Mouse (Mus musculus): ENCODE measurements around the gene Suclg2. TPM values are rescaled to one million over a fixed set of nuclear protein-coding genes. Genes with fewer than 3 reads are reported as not detected.

The Suclg2 gene
- polyA plus RNA-seq, 2 experiments = 30.7 to 48.9 TPM

GRCm38 (mm10) chr6:95483686-95484085 is 234.9 kb downstream of the Suclg2 start:
- Histone ChIP-seq H3K27me3 (ENCODE audit: control insufficient read depth, insufficient read depth, low read length) (no peaks in the 10 kb centered on the region), H3K9ac (ENCODE audit: low read depth, low read length, severe bottlenecking) (no peak overlapping the region), H3K4me1 (ENCODE audit: control insufficient read depth, insufficient read depth, low read length) (no peaks in the 10 kb centered on the region), H3K4me3 (replicated peaks; ENCODE audit: low read length) (no peak overlapping the region), H3K9me3 (ENCODE audit: control insufficient read depth, low read length) (no peaks in the 10 kb centered on the region), H3K36me3 (ENCODE audit: control insufficient read depth, insufficient read depth, low read length) (no peaks in the 10 kb centered on the region), H3K27ac (replicated peaks; ENCODE audit: low read depth, low read length) (no peak overlapping the region), H3K4me2 (replicated peaks; ENCODE audit: low read depth, low read length, severe bottlenecking) (no peak overlapping the region)
- DNase-seq (ENCODE audit: low spot score) (no peak), ATAC-seq (ENCODE audit: low FRiP score, low read depth) (no peak)
- no peak for TF ChIP-seq POLR2A (IDR thresholded peaks at IDR 0.05; ENCODE audit: borderline replicate concordance, extremely low read depth, insufficient read depth, insufficient read length)
- WGBS = 88% methylated on average over 4 of the region's 4 CpGs

GRCm38 (mm10) chr6:95483127-95483526 is 235.5 kb downstream of the Suclg2 start:
- H3K4me1 ChIP-seq (ENCODE audit: control insufficient read depth, insufficient read depth, low read length) = no peaks in the 10 kb centered on the region
- no peak overlapping the region for H3K27ac ChIP-seq (replicated peaks; ENCODE audit: low read depth, low read length)
- H3K9ac ChIP-seq (ENCODE audit: low read depth, low read length, severe bottlenecking) = no peak overlapping the region
- no peak for DNase-seq (ENCODE audit: low spot score)
- WGBS = 78% methylated on average over 6 of the region's 6 CpGs
- H3K27me3 ChIP-seq (ENCODE audit: control insufficient read depth, insufficient read depth, low read length) = no peaks in the 10 kb centered on the region
- H3K36me3 ChIP-seq (ENCODE audit: control insufficient read depth, insufficient read depth, low read length) = no peaks in the 10 kb centered on the region
- ATAC-seq (ENCODE audit: low FRiP score, low read depth) = no peak
- H3K4me2 ChIP-seq (replicated peaks; ENCODE audit: low read depth, low read length, severe bottlenecking) = no peak overlapping the region
- H3K9me3 ChIP-seq (ENCODE audit: control insufficient read depth, low read length) = no peaks in the 10 kb centered on the region
- TF ChIP-seq POLR2A (IDR thresholded peaks at IDR 0.05; ENCODE audit: borderline replicate concordance, extremely low read depth, insufficient read depth, insufficient read length) = no peak
- no peak overlapping the region for H3K4me3 ChIP-seq (replicated peaks; ENCODE audit: low read length)

- no peak overlapping the region for H3K4me3 ChIP-seq (replicated peaks; ENCODE audit: low read length)
- no peaks in the 10 kb centered on the region for H3K27me3 ChIP-seq (ENCODE audit: control insufficient read depth, insufficient read depth, low read length)
- no peak for TF ChIP-seq POLR2A (IDR thresholded peaks at IDR 0.05; ENCODE audit: borderline replicate concordance, extremely low read depth, insufficient read depth, insufficient read length)
- H3K4me2 ChIP-seq (replicated peaks; ENCODE audit: low read depth, low read length, severe bottlenecking) = no peak overlapping the region
- H3K9ac ChIP-seq (ENCODE audit: low read depth, low read length, severe bottlenecking) = no peak overlapping the region
- no peaks in the 10 kb centered on the region for H3K36me3 ChIP-seq (ENCODE audit: control insufficient read depth, insufficient read depth, low read length)
- H3K9me3 ChIP-seq (ENCODE audit: control insufficient read depth, low read length) = no peaks in the 10 kb centered on the region
- no peak overlapping the region for H3K27ac ChIP-seq (replicated peaks; ENCODE audit: low read depth, low read length)
- WGBS = over 99% methylated on average over 6 of the region's 6 CpGs
- DNase-seq (ENCODE audit: low spot score) = no peak
- ATAC-seq (ENCODE audit: low FRiP score, low read depth) = no peak
- no peaks in the 10 kb centered on the region for H3K4me1 ChIP-seq (ENCODE audit: control insufficient read depth, insufficient read depth, low read length)
These were observed 238.8 kb downstream of the Suclg2 start for GRCm38 (mm10) chr6:95479801-95480200.

- Histone ChIP-seq H3K27ac (replicated peaks; ENCODE audit: low read depth, low read length) (peak overlapping the region; percentile 13; the same call in 1 of the 2 replicates), H3K27me3 (ENCODE audit: control insufficient read depth, insufficient read depth, low read length) (no peaks in the 10 kb centered on the region), H3K4me3 (replicated peaks; ENCODE audit: low read length) (no peak overlapping the region), H3K4me1 (ENCODE audit: control insufficient read depth, insufficient read depth, low read length) (no peaks in the 10 kb centered on the region), H3K36me3 (ENCODE audit: control insufficient read depth, insufficient read depth, low read length) (no peaks in the 10 kb centered on the region), H3K4me2 (replicated peaks; ENCODE audit: low read depth, low read length, severe bottlenecking) (no peak overlapping the region), H3K9me3 (ENCODE audit: control insufficient read depth, low read length) (no peaks in the 10 kb centered on the region), H3K9ac (ENCODE audit: low read depth, low read length, severe bottlenecking) (no peak overlapping the region)
- peak; percentile 20 for DNase-seq (ENCODE audit: low spot score)
- TF ChIP-seq POLR2A (IDR thresholded peaks at IDR 0.05; ENCODE audit: borderline replicate concordance, extremely low read depth, insufficient read depth, insufficient read length) = no peak
- 50% methylated on average over 7 of the region's 7 CpGs for WGBS
- 0 out of 2 replicates have a peak, but pooled peaks have one; percentile 9 for ATAC-seq (ENCODE audit: low FRiP score, low read depth)
These were observed 249.1 kb downstream of the Suclg2 start for GRCm38 (mm10) chr6:95469521-95469920.

- Histone ChIP-seq H3K9me3 (ENCODE audit: control insufficient read depth, low read length) (no peaks in the 10 kb centered on the region), H3K27me3 (ENCODE audit: control insufficient read depth, insufficient read depth, low read length) (no peaks in the 10 kb centered on the region), H3K4me2 (replicated peaks; ENCODE audit: low read depth, low read length, severe bottlenecking) (no peak overlapping the region), H3K9ac (ENCODE audit: low read depth, low read length, severe bottlenecking) (no peak overlapping the region), H3K36me3 (ENCODE audit: control insufficient read depth, insufficient read depth, low read length) (no peaks in the 10 kb centered on the region), H3K27ac (replicated peaks; ENCODE audit: low read depth, low read length) (no peak overlapping the region), H3K4me3 (replicated peaks; ENCODE audit: low read length) (no peak overlapping the region), H3K4me1 (ENCODE audit: control insufficient read depth, insufficient read depth, low read length) (no peaks in the 10 kb centered on the region)
- ATAC-seq (ENCODE audit: low FRiP score, low read depth) (no peak), DNase-seq (ENCODE audit: low spot score) (no peak)
- TF ChIP-seq POLR2A (IDR thresholded peaks at IDR 0.05; ENCODE audit: borderline replicate concordance, extremely low read depth, insufficient read depth, insufficient read length) = no peak
- WGBS = 70% methylated on average over 4 of the region's 4 CpGs
These were observed 253.3 kb downstream of the Suclg2 start for GRCm38 (mm10) chr6:95465322-95465721.

DNA sequence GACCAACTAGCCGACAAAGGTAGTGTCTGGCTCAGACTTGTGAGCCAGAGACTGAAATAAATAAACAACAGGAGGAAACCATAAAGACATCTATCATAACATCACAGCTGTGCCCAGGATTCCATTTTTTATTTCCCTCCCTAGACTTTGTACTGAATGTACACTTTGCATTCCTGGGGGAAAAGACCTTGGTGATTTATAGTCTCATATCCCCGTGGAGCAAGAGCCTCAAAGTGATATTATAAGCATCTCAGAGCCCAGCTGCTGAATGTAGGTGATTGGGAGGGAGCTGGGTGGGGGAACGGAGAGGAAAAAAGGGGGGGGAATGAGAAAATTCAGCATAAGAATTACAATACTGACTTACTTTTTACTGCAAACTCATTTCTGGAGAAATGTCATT is 259.2 kb downstream of the Suclg2 start:
- WGBS = 27% methylated on average over 3 of the region's 3 CpGs
- no peak overlapping the region for H3K4me3 ChIP-seq (replicated peaks; ENCODE audit: low read length)
- DNase-seq (ENCODE audit: low spot score) (no peak), ATAC-seq (ENCODE audit: low FRiP score, low read depth) (no peak)
- no peak overlapping the region for H3K9ac ChIP-seq (ENCODE audit: low read depth, low read length, severe bottlenecking)
- no peaks in the 10 kb centered on the region for H3K27me3 ChIP-seq (ENCODE audit: control insufficient read depth, insufficient read depth, low read length)
- 0 out of 2 replicates have a peak, but pooled peaks cover 3% of the 10 kb centered on the region for H3K4me1 ChIP-seq (ENCODE audit: control insufficient read depth, insufficient read depth, low read length)
- H3K9me3 ChIP-seq (ENCODE audit: control insufficient read depth, low read length) = no peaks in the 10 kb centered on the region
- TF ChIP-seq POLR2A (IDR thresholded peaks at IDR 0.05; ENCODE audit: borderline replicate concordance, extremely low read depth, insufficient read depth, insufficient read length) = no peak
- H3K36me3 ChIP-seq (ENCODE audit: control insufficient read depth, insufficient read depth, low read length) = no peaks in the 10 kb centered on the region
- no peak overlapping the region for H3K27ac ChIP-seq (replicated peaks; ENCODE audit: low read depth, low read length)
- no peak overlapping the region for H3K4me2 ChIP-seq (replicated peaks; ENCODE audit: low read depth, low read length, severe bottlenecking)
